Mouse (Mus musculus): Measurements from ENCODE around the gene Sspn. TPM values are rescaled to one million over a fixed set of nuclear protein-coding genes. Genes with fewer than 3 reads are reported as not detected.

Gene Sspn
- polyA plus RNA-seq, 1 experiment = not detected

- H3K27ac ChIP-seq (ENCODE audit: insufficient read depth, low read depth, low read length) = no peak overlapping the region
- peaks cover 17% of the 10 kb centered on the region for H3K4me1 ChIP-seq (ENCODE audit: control insufficient read depth, insufficient read depth, low read length)
- no peak overlapping the region for H3K4me3 ChIP-seq (ENCODE audit: insufficient read depth, low read depth, low read length)
- WGBS = 86% methylated on average over 22 of the region's 22 CpGs
- no peak for TF ChIP-seq CTCF (IDR thresholded peaks at IDR 0.05; ENCODE audit: insufficient read depth, low read depth, low read length)
- TF ChIP-seq POLR2A (IDR thresholded peaks at IDR 0.05; ENCODE audit: insufficient read depth, low read depth, low read length) = no peak
Measured at GRCm38 (mm10) chr6:146001396-146002191, 70.2 kb downstream of the Sspn start.

GRCm38 (mm10) chr6:146004174-146004601 lies 72.7 kb downstream of the Sspn start:
- peaks cover 27% of the 10 kb centered on the region for H3K4me1 ChIP-seq (ENCODE audit: control insufficient read depth, insufficient read depth, low read length)
- no peak overlapping the region for H3K27ac ChIP-seq (ENCODE audit: insufficient read depth, low read depth, low read length)
- H3K4me3 ChIP-seq (ENCODE audit: insufficient read depth, low read depth, low read length) = no peak overlapping the region
- TF ChIP-seq POLR2A (IDR thresholded peaks at IDR 0.05; ENCODE audit: insufficient read depth, low read depth, low read length) = no peak
- TF ChIP-seq CTCF (IDR thresholded peaks at IDR 0.05; ENCODE audit: insufficient read depth, low read depth, low read length) = no peak
- 69% methylated on average over 3 of the region's 3 CpGs for WGBS

GRCm38 (mm10) chr6:146005129-146005886 lies 73.9 kb downstream of the Sspn start:
- H3K27ac ChIP-seq (ENCODE audit: insufficient read depth, low read depth, low read length) = no peak overlapping the region
- TF ChIP-seq CTCF (IDR thresholded peaks at IDR 0.05; ENCODE audit: insufficient read depth, low read depth, low read length) (no peak), POLR2A (IDR thresholded peaks at IDR 0.05; ENCODE audit: insufficient read depth, low read depth, low read length) (no peak)
- peaks cover 33% of the 10 kb centered on the region for H3K4me1 ChIP-seq (ENCODE audit: control insufficient read depth, insufficient read depth, low read length)
- 96% methylated on average over 11 of the region's 11 CpGs for WGBS
- H3K4me3 ChIP-seq (ENCODE audit: insufficient read depth, low read depth, low read length) = no peak overlapping the region

- Histone ChIP-seq H3K27ac (ENCODE audit: insufficient read depth, low read depth, low read length) (no peak overlapping the region), H3K4me1 (ENCODE audit: control insufficient read depth, insufficient read depth, low read length) (peaks cover 37% of the 10 kb centered on the region), H3K4me3 (ENCODE audit: insufficient read depth, low read depth, low read length) (no peak overlapping the region)
- WGBS = 49% methylated on average over 3 of the region's 3 CpGs
- TF ChIP-seq CTCF (IDR thresholded peaks at IDR 0.05; ENCODE audit: insufficient read depth, low read depth, low read length) (no peak), POLR2A (IDR thresholded peaks at IDR 0.05; ENCODE audit: insufficient read depth, low read depth, low read length) (no peak)
Measured at GRCm38 (mm10) chr6:146005935-146006564, 74.6 kb downstream of the Sspn start.

- WGBS = 93% methylated on average over 3 of the region's 3 CpGs
Measured at GRCm38 (mm10) chr6:146006753-146007152, 75.3 kb downstream of the Sspn start.

GRCm38 (mm10) chr6:146008450-146008981 lies 77.1 kb downstream of the Sspn start:
- Histone ChIP-seq H3K4me1 (ENCODE audit: control insufficient read depth, insufficient read depth, low read length) (peaks cover 37% of the 10 kb centered on the region), H3K27ac (ENCODE audit: insufficient read depth, low read depth, low read length) (peak overlapping the region; percentile 56), H3K4me3 (ENCODE audit: insufficient read depth, low read depth, low read length) (no peak overlapping the region)
- 24% methylated on average over 5 of the region's 5 CpGs for WGBS
- TF ChIP-seq CTCF (IDR thresholded peaks at IDR 0.05; ENCODE audit: insufficient read depth, low read depth, low read length) (no peak), POLR2A (IDR thresholded peaks at IDR 0.05; ENCODE audit: insufficient read depth, low read depth, low read length) (no peak)

More at GRCm38 (mm10) chr6:146006753-146007152, 75.3 kb downstream of the Sspn start:
- TF ChIP-seq CTCF (IDR thresholded peaks at IDR 0.05; ENCODE audit: insufficient read depth, low read depth, low read length) (no peak), POLR2A (IDR thresholded peaks at IDR 0.05; ENCODE audit: insufficient read depth, low read depth, low read length) (no peak)
- Histone ChIP-seq H3K4me1 (ENCODE audit: control insufficient read depth, insufficient read depth, low read length) (peaks cover 37% of the 10 kb centered on the region), H3K27ac (ENCODE audit: insufficient read depth, low read depth, low read length) (no peak overlapping the region), H3K4me3 (ENCODE audit: insufficient read depth, low read depth, low read length) (no peak overlapping the region)

GRCm38 (mm10) chr6:146009163-146009915 lies 77.9 kb downstream of the Sspn start:
- WGBS = 61% methylated on average over 10 of the region's 10 CpGs
- Histone ChIP-seq H3K27ac (ENCODE audit: insufficient read depth, low read depth, low read length) (peak overlapping the region; percentile 24; the same call in 1 of the 2 replicates), H3K4me1 (ENCODE audit: control insufficient read depth, insufficient read depth, low read length) (peaks cover 37% of the 10 kb centered on the region), H3K4me3 (ENCODE audit: insufficient read depth, low read depth, low read length) (no peak overlapping the region)
- no peak for TF ChIP-seq CTCF (IDR thresholded peaks at IDR 0.05; ENCODE audit: insufficient read depth, low read depth, low read length)
- TF ChIP-seq POLR2A (IDR thresholded peaks at IDR 0.05; ENCODE audit: insufficient read depth, low read depth, low read length) = no peak
